Mouse (Mus musculus): ENCODE data around the gene Lcmt2. TPM values are rescaled to one million over a fixed set of nuclear protein-coding genes. Genes with fewer than 3 reads are reported as not detected.

The Lcmt2 gene
- total RNA-seq, 2 experiments from 2014 or later, result 6.5 to 7.7 TPM

DNA sequence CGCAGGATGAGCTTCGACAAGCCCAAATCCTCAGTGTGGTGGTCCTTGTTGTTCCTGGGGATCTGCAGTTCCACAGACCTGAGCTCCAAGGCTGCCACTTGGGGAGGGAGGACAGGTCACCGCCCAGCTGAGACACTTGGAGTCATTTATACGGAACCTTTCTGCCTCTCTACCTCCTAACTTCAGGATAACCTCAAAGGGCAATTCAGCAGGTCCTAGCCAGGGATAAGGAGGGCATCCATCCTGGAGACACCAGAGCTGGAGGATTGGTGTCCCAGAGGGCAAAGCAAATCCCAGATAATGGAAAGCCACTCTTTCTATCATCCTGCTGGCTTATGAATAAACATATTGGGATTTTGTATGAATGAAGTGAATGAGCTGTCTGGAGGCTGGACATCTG, 30.8 kb downstream of the Lcmt2 start, which contains the start of gene Tgm7:
Tgm7 (minus strand) TSS at position 101 of the 400 bp plus-strand sequence.
- no peak for DNase-seq (ENCODE audit: extremely low spot score in 1 of 2, low spot score in 2 of 2)
- TF ChIP-seq CTCF (IDR thresholded peaks at IDR 0.05), result no peak
- no peak within 1 kb of the TSS for H3K4me3 ChIP-seq
- intact Hi-C loops (cut with DNase I), result loop anchor here (10.0 kb wide), 2 partner anchors 415 to 675 kb away; no protein-coding TSS in a partner anchor
- no peak within 1 kb of the TSS for H3K27ac ChIP-seq

DNA sequence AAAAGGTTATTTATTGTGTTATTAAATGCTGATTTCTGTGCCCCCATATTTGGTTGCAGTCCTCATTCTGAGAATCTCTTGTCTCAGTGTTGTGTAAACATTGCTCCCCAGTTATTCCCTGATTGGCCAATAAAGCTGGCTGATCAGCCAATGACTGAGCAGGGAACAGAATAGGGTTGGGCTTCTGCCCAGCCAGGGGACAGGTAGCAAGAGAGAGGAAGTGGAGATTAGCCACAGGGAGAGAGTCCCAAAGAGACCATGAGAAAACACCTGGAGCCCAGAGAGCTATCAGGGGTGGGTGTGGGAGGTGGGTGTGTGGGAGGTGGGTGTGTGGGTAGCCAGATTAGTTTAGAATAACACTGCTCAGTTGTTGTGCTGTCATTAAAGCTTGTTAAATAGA, 34.5 kb downstream of the Lcmt2 start:
- no peak for TF ChIP-seq CTCF (IDR thresholded peaks at IDR 0.05)
- Histone ChIP-seq H3K27ac (no peak overlapping the region), H3K4me3 (no peak overlapping the region)
- no peak for DNase-seq (ENCODE audit: extremely low spot score in 1 of 2, low spot score in 2 of 2)
- intact Hi-C loops (cut with DNase I), result loop anchor here (10.0 kb wide), 1 partner anchor 411 kb away; no protein-coding TSS in a partner anchor

GRCm38 (mm10) chr2:121102051-121102450, 38.4 kb downstream of the Lcmt2 start:
- DNase-seq (ENCODE audit: extremely low spot score in 1 of 2, low spot score in 2 of 2), result peak; percentile 66 to 67
- H3K4me3 ChIP-seq, result no peak overlapping the region
- TF ChIP-seq CTCF (IDR thresholded peaks at IDR 0.05), result peak; percentile 79
- H3K27ac ChIP-seq, result no peak overlapping the region
- intact Hi-C loops (cut with DNase I), result loop anchor here (1.0 to 10.0 kb wide), 2 partner anchors 61 to 407 kb away; no protein-coding TSS in a partner anchor

DNA sequence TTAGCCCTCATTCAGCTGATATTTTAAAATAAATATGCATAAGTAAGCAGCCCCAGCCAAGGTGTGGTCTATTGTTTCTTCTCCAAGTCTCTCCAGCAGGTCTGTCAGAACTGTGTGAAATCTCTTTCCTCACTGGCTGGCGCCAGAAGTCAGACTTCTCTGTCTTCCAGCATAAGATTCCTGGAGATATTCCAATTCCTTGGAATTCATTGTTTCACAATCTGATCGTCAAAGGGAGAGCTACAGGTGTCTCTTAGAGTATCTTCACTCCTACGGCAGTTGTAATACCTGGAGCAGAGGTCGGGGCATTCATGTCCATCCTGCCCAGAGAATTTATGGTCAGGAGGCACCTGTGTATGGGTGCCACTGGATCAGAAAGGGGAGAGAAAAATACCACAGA, 50.7 kb downstream of the Lcmt2 start:
- intact Hi-C loops (cut with DNase I), result no loop called here
- Histone ChIP-seq H3K27ac (no peak overlapping the region), H3K4me3 (no peak overlapping the region)
- DNase-seq (ENCODE audit: extremely low spot score in 1 of 2, low spot score in 2 of 2), result no peak
- no peak for TF ChIP-seq CTCF (IDR thresholded peaks at IDR 0.05)

GRCm38 (mm10) chr2:121088507-121088906, 51.9 kb downstream of the Lcmt2 start:
- intact Hi-C loops (cut with DNase I), result no loop called here

GRCm38 (mm10) chr2:121085480-121086185, 54.8 kb downstream of the Lcmt2 start, which contains the start of gene Tgm5:
Gene Tgm5 (minus strand): TSS chr2:121085841.
- DNase-seq (ENCODE audit: extremely low spot score in 1 of 2, low spot score in 2 of 2), result no peak
- intact Hi-C loops (cut with DNase I), result no loop called here
- Histone ChIP-seq H3K27ac (no peak within 1 kb of the TSS), H3K4me3 (no peak within 1 kb of the TSS)
- no peak for TF ChIP-seq CTCF (IDR thresholded peaks at IDR 0.05)

More at GRCm38 (mm10) chr2:121088507-121088906, 51.9 kb downstream of the Lcmt2 start:
- no peak; the same call in none of the 2 replicates for TF ChIP-seq CTCF (IDR thresholded peaks at IDR 0.05)
- Histone ChIP-seq H3K27ac (no peak overlapping the region), H3K4me3 (no peak overlapping the region)
- DNase-seq (ENCODE audit: extremely low spot score in 1 of 2, low spot score in 2 of 2), result no peak

GRCm38 (mm10) chr2:121082626-121083025, 57.8 kb downstream of the Lcmt2 start:
- intact Hi-C loops (cut with DNase I), result no loop called here
- TF ChIP-seq CTCF (IDR thresholded peaks at IDR 0.05), result no peak

More at GRCm38 (mm10) chr2:121082626-121083025, 57.8 kb downstream of the Lcmt2 start:
- Histone ChIP-seq H3K27ac (no peak overlapping the region), H3K4me3 (no peak overlapping the region)
- DNase-seq (ENCODE audit: extremely low spot score in 1 of 2, low spot score in 2 of 2), result no peak

Other genes starting within 250 kb of the Lcmt2 start
- gene Ubr1, start 169.9 kb downstream of the Lcmt2 start, total RNA-seq (2021), result 10 to 100 TPM; 41.8 to 45.0 TPM
- gene Tmem62, start 163.6 kb downstream of the Lcmt2 start, total RNA-seq (2021), result 10 to 100 TPM; 21.8 to 28.5 TPM
- gene Ccndbp1, start 132.2 kb downstream of the Lcmt2 start, total RNA-seq (2021), result 10 to 100 TPM; 57.0 to 57.6 TPM
- gene Epb42, start 103.6 kb downstream of the Lcmt2 start, total RNA-seq (2021), result not detected
- not detected for gene Tgm5, start 54.8 kb downstream of the Lcmt2 start, total RNA-seq (2021)
- under 1 TPM in 1 of 2 experiments, not detected in 1; 0.16 TPM for gene Tgm7, start 30.9 kb downstream of the Lcmt2 start, total RNA-seq (2021)
- gene Adal, start 225 bp downstream of the Lcmt2 start, total RNA-seq (2021), result 10 to 100 TPM; 18.2 to 19.9 TPM
- gene Tubgcp4, start 30.0 kb upstream of the Lcmt2 start, total RNA-seq (2021), result 10 to 100 TPM; 45.7 to 48.6 TPM
- gene Zscan29, start 30.5 kb upstream of the Lcmt2 start, total RNA-seq (2021), result 1 to 10 TPM; 6.1 to 6.3 TPM
- 100 to 1,000 TPM; 148 to 170 TPM for gene Trp53bp1, start 130.8 kb upstream of the Lcmt2 start, total RNA-seq (2021)
- gene Map1a, start 148.9 kb upstream of the Lcmt2 start, total RNA-seq (2021), result 100 to 1,000 TPM; 610 to 673 TPM
- gene Ppip5k1, start 214.7 kb upstream of the Lcmt2 start, total RNA-seq (2021), result 100 to 1,000 TPM; 134 to 136 TPM
- 100 to 1,000 TPM; 339 to 354 TPM for gene Ckmt1, start 217.1 kb upstream of the Lcmt2 start, total RNA-seq (2021)
- gene Strc, start 246.5 kb upstream of the Lcmt2 start, total RNA-seq (2021), result under 1 TPM; 0.11 to 0.12 TPM

Data from left cerebral cortex, adult 2 months (tissue).